Comparison of ENCODE assay signal across 18 mouse cellular contexts in the genomic region with DNA sequence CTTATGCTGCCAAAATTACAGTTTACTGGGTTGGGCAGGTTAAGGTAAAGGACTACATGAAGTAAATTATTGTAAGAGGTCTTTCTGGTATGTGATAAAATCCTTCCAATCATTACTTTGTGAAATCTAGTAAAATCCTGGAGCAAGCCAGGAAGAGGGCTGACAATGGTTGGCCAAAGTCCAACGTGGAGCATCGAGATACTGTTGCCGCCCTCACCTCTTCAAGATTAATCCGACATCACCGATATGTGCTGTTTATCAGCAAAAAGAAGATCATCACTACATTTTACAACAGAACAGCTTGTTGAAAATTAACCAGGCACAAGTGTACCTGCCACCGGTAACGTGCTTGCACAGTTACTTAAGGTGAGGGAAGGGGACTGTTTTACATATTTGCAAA.
DNase-seq lines count a peak whose midpoint lies in the region; ATAC-seq lines count a peak whose summit lies in the region.
"Had no signal": no experiment of that assay in that cellular context is flagged by ENCODE, and none has a peak within 500 bp of the region (broad histone marks: within the 10 kb centered on the region; RNA-seq: fewer than 3 reads in every experiment).

No protein-coding gene starts in this region.

- 50% methylated on average over 7 of the region's 7 CpGs for WGBS in heart, embryonic 15.5 days
- WGBS in neural tube, embryonic 15.5 days: 77% methylated on average over 7 of the region's 7 CpGs

- no peak overlapping the region for H3K9ac ChIP-seq in heart, embryonic 15.5 days
- no peak overlapping the region for H3K9ac ChIP-seq in neural tube, embryonic 15.5 days (replicated peaks)
- H3K9ac ChIP-seq: liver, embryonic 13.5 days; midbrain, embryonic 15.5 days; neural tube, embryonic 12.5 days had no signal

- H3K4me2 ChIP-seq in heart, embryonic 15.5 days: no peak overlapping the region
- H3K4me2 ChIP-seq in neural tube, embryonic 15.5 days: no peak overlapping the region
- H3K4me2 ChIP-seq: liver, embryonic 13.5 days; midbrain, embryonic 15.5 days; neural tube, embryonic 12.5 days had no signal

- H3K9me3 ChIP-seq in heart, embryonic 15.5 days (replicated peaks): no peaks in the 10 kb centered on the region
- H3K9me3 ChIP-seq in neural tube, embryonic 15.5 days (replicated peaks): no peaks in the 10 kb centered on the region
- H3K9me3 ChIP-seq: heart, embryonic 10.5 days; liver, embryonic 13.5 days; midbrain, embryonic 15.5 days; neural tube, embryonic 12.5 days had no signal

- peaks cover 25% of the 10 kb centered on the region for H3K4me1 ChIP-seq in heart, embryonic 15.5 days (replicated peaks)
- H3K4me1 ChIP-seq in neural tube, embryonic 15.5 days: 0 out of 2 replicates have a peak, but pooled peaks cover 9% of the 10 kb centered on the region
- H3K4me1 ChIP-seq: midbrain, embryonic 15.5 days; neural tube, embryonic 12.5 days had no signal

- no peaks in the 10 kb centered on the region for H3K36me3 ChIP-seq in heart, embryonic 15.5 days
- peaks cover 7% of the 10 kb centered on the region for H3K36me3 ChIP-seq in neural tube, embryonic 15.5 days

- DNase-seq in heart, postnatal 14 days: no peak
- DNase-seq in neural tube, embryonic 10.5 days (ENCODE audit: extremely low spot score, low spot score): no peak
- peak; percentile 61 for DNase-seq in kidney, postnatal 10 days
- DNase-seq in cerebellum, adult 8-10 months: no peak
- no peak for DNase-seq in cerebellum, adult 11 months
- DNase-seq: adrenal gland, postnatal 25 days; cerebellum, postnatal 25 days; heart, postnatal 4 days; liver, embryonic 13.5 days; right cerebral cortex, postnatal 25 days; thymus, postnatal 25 days had no signal

- ATAC-seq in heart, embryonic 15.5 days (replicated peaks; ENCODE audit: insufficient number of reproducible peaks, insufficient read depth, low FRiP score, low read depth): no peak
- no peak for ATAC-seq in neural tube, embryonic 15.5 days (ENCODE audit: low FRiP score)
- ATAC-seq in cerebellum, adult (ENCODE audit: insufficient number of reproducible peaks, low FRiP score, low TSS enrichment): no peak
- ATAC-seq: forebrain, embryonic 14.5 days; midbrain, embryonic 15.5 days had no signal

- H3K27me3 ChIP-seq in heart, embryonic 15.5 days: no peaks in the 10 kb centered on the region
- no peaks in the 10 kb centered on the region for H3K27me3 ChIP-seq in neural tube, embryonic 15.5 days (replicated peaks)
- H3K27me3 ChIP-seq: liver, embryonic 13.5 days; midbrain, embryonic 15.5 days; neural tube, embryonic 12.5 days had no signal

- H3K27ac ChIP-seq in heart, embryonic 15.5 days: 0 out of 2 replicates have a peak overlapping the region, but pooled peaks have one; percentile 27
- peak overlapping the region; percentile 28; the same call in 1 of the 2 replicates for H3K27ac ChIP-seq in neural tube, embryonic 15.5 days (replicated peaks)
- H3K27ac ChIP-seq: heart, embryonic 10.5 days; liver, embryonic 13.5 days; midbrain, embryonic 15.5 days; neural tube, embryonic 12.5 days had no signal

- intact Hi-C loops in heart, postnatal 14 days (cut with DNase I): no loop called here

- H3K4me3 ChIP-seq in heart, embryonic 15.5 days: no peak overlapping the region
- H3K4me3 ChIP-seq in neural tube, embryonic 15.5 days (replicated peaks): no peak overlapping the region
- H3K4me3 ChIP-seq: heart, embryonic 10.5 days; liver, embryonic 13.5 days; midbrain, embryonic 15.5 days; neural tube, embryonic 12.5 days had no signal
